Mouse (Mus musculus): ENCODE measurements around the gene Gm19935. TPM values are rescaled to one million over a fixed set of nuclear protein-coding genes. Genes with fewer than 3 reads are reported as not detected.

Gm19935 gene
- polyA plus RNA-seq, 1 experiment from 2014 or later, result not detected

DNA sequence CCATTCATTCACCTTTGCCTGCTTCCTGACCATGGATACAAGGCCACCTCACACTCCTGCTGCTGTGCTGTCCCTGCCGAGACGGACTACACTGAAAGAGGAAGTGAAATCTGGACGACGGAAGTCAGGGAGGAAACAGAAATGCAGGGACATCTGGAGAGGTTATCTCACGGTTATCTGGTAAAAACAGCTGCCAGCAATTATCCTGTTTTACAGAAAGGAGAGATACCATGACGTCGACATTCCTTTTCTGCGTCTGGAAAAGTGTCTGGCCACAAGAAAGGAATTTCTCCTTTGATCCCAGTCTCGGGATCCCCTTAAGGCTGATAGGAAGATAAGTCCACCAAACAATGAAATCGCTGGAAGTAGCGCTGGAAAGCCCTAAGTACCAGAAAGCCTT is 5.2 kb upstream of the Gm19935 start:
- no peak for DNase-seq (ENCODE audit: low spot score)
- no peaks in the 10 kb centered on the region for H3K9me3 ChIP-seq
- no peaks in the 10 kb centered on the region for H3K36me3 ChIP-seq
- H3K4me1 ChIP-seq, result 0 out of 2 replicates have a peak, but pooled peaks cover 5% of the 10 kb centered on the region
- no peak overlapping the region for H3K27ac ChIP-seq
- 10% methylated on average over 11 of the region's 11 CpGs for WGBS
- no peaks in the 10 kb centered on the region for H3K27me3 ChIP-seq (ENCODE audit: insufficient read depth, poor library complexity, severe bottlenecking)
- no peak overlapping the region for H3K4me3 ChIP-seq

- Histone ChIP-seq H3K27ac (no peak overlapping the region), H3K9me3 (no peaks in the 10 kb centered on the region), H3K27me3 (ENCODE audit: insufficient read depth, poor library complexity, severe bottlenecking) (no peaks in the 10 kb centered on the region), H3K4me3 (no peak overlapping the region), H3K36me3 (no peaks in the 10 kb centered on the region), H3K4me1 (peaks cover 9% of the 10 kb centered on the region; the same call in 1 of the 2 replicates)
- no peak for DNase-seq (ENCODE audit: low spot score)
- 81% methylated on average over 4 of the region's 4 CpGs for WGBS
These were observed 3.1 kb upstream of the Gm19935 start for GRCm38 (mm10) chr8:90820321-90820696.

DNA sequence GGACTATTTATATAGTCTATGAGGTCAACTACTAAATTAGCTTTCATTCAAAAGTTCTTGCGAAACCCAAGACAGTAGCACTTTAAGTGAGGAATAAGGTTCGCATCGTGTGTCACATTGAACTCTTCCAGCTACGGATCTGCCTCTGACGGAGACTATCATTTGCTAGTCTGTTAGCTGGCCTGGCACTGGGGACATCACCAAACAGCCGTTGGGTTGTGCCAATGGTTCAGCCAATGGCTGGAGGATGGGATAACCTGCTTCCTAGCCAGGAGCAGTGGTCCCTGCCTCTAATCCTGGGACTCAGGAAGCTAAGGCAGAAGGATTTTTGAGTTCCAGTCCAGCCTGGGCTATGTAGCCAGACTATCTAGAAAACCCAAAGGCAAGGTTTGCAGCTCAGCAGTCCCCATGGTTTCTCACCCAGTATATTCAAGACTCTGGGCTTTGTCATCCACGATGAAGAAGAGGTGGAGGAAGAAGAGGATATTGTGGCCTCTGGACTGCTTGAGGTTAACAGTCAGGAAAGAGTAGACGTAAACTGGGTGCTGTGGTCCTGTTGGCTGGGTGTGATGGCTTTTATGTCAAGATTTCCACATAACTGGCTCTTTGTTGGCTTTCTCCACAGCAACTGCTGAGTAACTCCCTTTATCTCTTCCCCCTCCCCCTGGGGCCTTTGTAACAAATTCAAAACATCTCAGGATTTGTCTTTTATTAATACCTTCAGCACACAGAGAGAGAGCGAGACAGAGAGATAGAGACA is 2.5 kb upstream of the Gm19935 start:
- 87% methylated on average over 9 of the region's 9 CpGs for WGBS
- H3K27me3 ChIP-seq (ENCODE audit: insufficient read depth, poor library complexity, severe bottlenecking), result no peaks in the 10 kb centered on the region
- no peak for DNase-seq (ENCODE audit: low spot score)

GRCm38 (mm10) chr8:90816061-90816882 is 921 bp downstream of the Gm19935 start:
- Histone ChIP-seq H3K36me3 (no peaks in the 10 kb centered on the region), H3K9me3 (no peaks in the 10 kb centered on the region), H3K4me1 (peaks cover 4% of the 10 kb centered on the region; the same call in 1 of the 2 replicates), H3K4me3 (no peak overlapping the region), H3K27me3 (ENCODE audit: insufficient read depth, poor library complexity, severe bottlenecking) (no peaks in the 10 kb centered on the region), H3K27ac (no peak overlapping the region)
- no peak for DNase-seq (ENCODE audit: low spot score)
- WGBS, result 82% methylated on average over 23 of the region's 23 CpGs

More for the DNA sequence above, 2.5 kb upstream of the Gm19935 start:
- Histone ChIP-seq H3K27ac (no peak overlapping the region), H3K9me3 (no peaks in the 10 kb centered on the region), H3K4me3 (no peak overlapping the region), H3K4me1 (peaks cover 9% of the 10 kb centered on the region; the same call in 1 of the 2 replicates), H3K36me3 (no peaks in the 10 kb centered on the region)

GRCm38 (mm10) chr8:90813602-90814320 is 3.4 kb downstream of the Gm19935 start:
- H3K4me1 ChIP-seq, result peaks cover 4% of the 10 kb centered on the region; the same call in 1 of the 2 replicates
- H3K27ac ChIP-seq, result no peak overlapping the region
- H3K9me3 ChIP-seq, result no peaks in the 10 kb centered on the region
- 73% methylated on average over 10 of the region's 10 CpGs for WGBS
- no peaks in the 10 kb centered on the region for H3K36me3 ChIP-seq
- H3K4me3 ChIP-seq, result no peak overlapping the region
- no peak for DNase-seq (ENCODE audit: low spot score)
- no peaks in the 10 kb centered on the region for H3K27me3 ChIP-seq (ENCODE audit: insufficient read depth, poor library complexity, severe bottlenecking)

GRCm38 (mm10) chr8:90799473-90799872 is 17.7 kb downstream of the Gm19935 start:
- no peak overlapping the region for H3K4me3 ChIP-seq
- no peaks in the 10 kb centered on the region for H3K36me3 ChIP-seq
- no peak overlapping the region for H3K27ac ChIP-seq
- no peaks in the 10 kb centered on the region for H3K27me3 ChIP-seq (ENCODE audit: insufficient read depth, poor library complexity, severe bottlenecking)
- peaks cover 10% of the 10 kb centered on the region; the same call in 1 of the 2 replicates for H3K4me1 ChIP-seq
- H3K9me3 ChIP-seq, result no peaks in the 10 kb centered on the region
- DNase-seq (ENCODE audit: low spot score), result no peak
- WGBS, result 91% methylated on average over 5 of the region's 5 CpGs

- H3K9me3 ChIP-seq, result no peaks in the 10 kb centered on the region
- DNase-seq (ENCODE audit: low spot score), result no peak
- H3K27me3 ChIP-seq (ENCODE audit: insufficient read depth, poor library complexity, severe bottlenecking), result no peaks in the 10 kb centered on the region
- H3K4me1 ChIP-seq, result peaks cover 15% of the 10 kb centered on the region
- H3K27ac ChIP-seq, result peak overlapping the region; percentile 69
- H3K4me3 ChIP-seq, result peak overlapping the region; percentile 49
- WGBS, result 10% methylated on average over 12 of the region's 12 CpGs
- H3K36me3 ChIP-seq, result no peaks in the 10 kb centered on the region
These were observed 22.0 kb downstream of the Gm19935 start for GRCm38 (mm10) chr8:90794990-90795861.

DNA sequence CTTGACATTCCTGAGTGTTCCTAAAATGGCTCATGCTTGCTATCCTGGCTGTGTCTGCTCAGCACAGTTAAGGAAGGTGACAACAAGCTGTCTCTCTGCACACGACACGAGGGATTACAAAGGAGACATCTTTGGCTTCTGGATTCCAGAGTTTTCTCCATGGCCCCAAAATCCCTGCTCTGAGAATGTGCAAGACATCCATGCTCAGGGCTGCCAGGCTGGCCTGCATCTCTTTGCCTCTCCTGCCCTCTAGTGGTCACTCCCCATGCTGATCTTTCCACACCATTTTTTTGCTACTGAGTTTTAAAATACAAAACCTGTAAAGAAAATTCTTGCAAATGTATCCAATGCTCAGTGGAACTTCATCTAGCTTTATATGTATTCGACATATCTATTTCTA is 23.5 kb downstream of the Gm19935 start:
- 0% methylated on average over 3 of the region's 3 CpGs for WGBS
- Histone ChIP-seq H3K36me3 (no peaks in the 10 kb centered on the region), H3K27ac (no peak overlapping the region), H3K4me3 (no peak overlapping the region), H3K27me3 (ENCODE audit: insufficient read depth, poor library complexity, severe bottlenecking) (no peaks in the 10 kb centered on the region), H3K4me1 (peaks cover 15% of the 10 kb centered on the region), H3K9me3 (no peaks in the 10 kb centered on the region)
- DNase-seq (ENCODE audit: low spot score), result peak; percentile 81

- 88% methylated on average over 1 of the region's 1 CpGs for whole genome bisulfite sequencing
- no peaks in the 10 kb centered on the region for H3K9me3 ChIP-seq
- H3K27ac ChIP-seq, result no peak overlapping the region
- no peaks in the 10 kb centered on the region for H3K27me3 ChIP-seq (ENCODE audit: insufficient read depth, poor library complexity, severe bottlenecking)
- no peaks in the 10 kb centered on the region for H3K36me3 ChIP-seq
- DNase-seq (ENCODE audit: low spot score), result peak; percentile 58
- no peak overlapping the region for H3K4me3 ChIP-seq
- H3K4me1 ChIP-seq, result peaks cover 15% of the 10 kb centered on the region
These were observed 25.6 kb downstream of the Gm19935 start for GRCm38 (mm10) chr8:90791616-90792015.

DNA sequence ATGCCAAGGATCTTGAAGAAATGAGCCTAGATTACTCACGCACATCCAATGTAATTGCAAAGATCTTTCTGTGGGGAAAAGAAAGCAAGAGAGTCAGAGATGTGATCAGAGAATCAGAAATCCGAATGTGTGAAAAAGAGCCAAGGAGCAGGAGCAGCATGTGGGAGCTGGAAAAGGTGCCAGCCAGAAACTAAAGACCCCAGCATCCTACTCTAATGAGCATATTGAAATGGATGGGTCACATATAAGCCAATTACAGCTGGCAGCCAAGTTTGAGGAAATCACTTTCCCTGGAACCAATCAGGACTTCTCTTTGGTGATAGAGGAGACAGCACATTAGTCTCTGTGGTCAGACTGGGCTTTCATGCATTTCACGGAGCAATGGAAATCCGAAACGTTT is 47.4 kb downstream of the Gm19935 start:
- no peak overlapping the region for H3K27ac ChIP-seq
- H3K4me1 ChIP-seq, result no peaks in the 10 kb centered on the region
- 0 out of 2 replicates have a peak, but pooled peaks cover 5% of the 10 kb centered on the region for H3K9me3 ChIP-seq
- DNase-seq (ENCODE audit: low spot score), result no peak
- no peaks in the 10 kb centered on the region for H3K36me3 ChIP-seq
- no peaks in the 10 kb centered on the region for H3K27me3 ChIP-seq (ENCODE audit: insufficient read depth, poor library complexity, severe bottlenecking)
- H3K4me3 ChIP-seq, result no peak overlapping the region
- 82% methylated on average over 5 of the region's 5 CpGs for WGBS
